Mouse (Mus musculus): ENCODE data around the gene D630003M21Rik.
A peak's percentile ranks its signal among the peaks of the same experiment; 100 is the strongest.

DNA sequence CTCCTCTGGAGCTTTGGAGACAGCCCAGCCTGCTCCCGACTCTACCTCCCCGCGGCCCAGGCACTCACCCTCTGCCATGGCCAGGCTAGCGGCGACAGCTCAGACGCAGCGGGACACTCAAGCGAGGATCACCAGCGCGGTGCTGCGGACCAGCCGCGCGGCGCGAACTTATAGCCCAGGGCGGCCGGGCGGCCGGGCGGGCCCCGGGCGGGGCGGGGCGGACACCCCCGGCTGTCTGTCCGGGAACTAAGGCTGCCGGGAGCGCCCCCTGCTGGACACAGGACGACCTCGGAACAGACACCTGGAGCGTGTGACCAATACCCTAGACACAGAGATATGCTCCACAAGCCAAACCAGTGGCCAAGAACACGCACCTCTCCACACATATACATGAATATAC lies 82.8 kb downstream of the D630003M21Rik start, which contains the start of gene Tgm2:
- TF ChIP-seq CTCF (IDR thresholded peaks at IDR 0.05; ENCODE audit: extremely low read depth, insufficient read length, insufficient replicate concordance, low read depth, low read length) (peak; percentile 76), POLR2A (IDR thresholded peaks at IDR 0.05; ENCODE audit: low read depth, low read length) (peak; percentile 94)

Data from small intestine, adult 2 months (tissue).